Mouse (Mus musculus) activated CD4-positive, CD25-positive, alpha-beta regulatory T cell, adult 4 months (primary cell): ENCODE data around the gene Ajap1. TPM values are rescaled to one million over a fixed set of nuclear protein-coding genes. Genes with fewer than 3 reads are reported as not detected.

Source experiments
- ATAC-seq: one replicate; pipeline ENCODE4 v1.8.0; 2017
- polyA plus RNA-seq, 2 experiments: library from polyadenylated mRNA; unstranded; fragments of 100-300 nt; shearing (Covaris generic); gene quantifications; one replicate each; pipeline ENCODE4 v1.2.1; 2017

The Ajap1 gene
- polyA plus RNA-seq, result not detected

- ATAC-seq, result no peak
Observed at GRCm38 (mm10) chr4:153482459-153483338, at the start of gene Ajap1. Gene Ajap1 (minus strand): TSS chr4:153482811.

- no peak for ATAC-seq
Observed at GRCm38 (mm10) chr4:153530536-153530935, 47.9 kb upstream of the Ajap1 start.

- no peak for ATAC-seq
Observed at GRCm38 (mm10) chr4:153521601-153522000, 39.0 kb upstream of the Ajap1 start.

- no peak for ATAC-seq
Observed at GRCm38 (mm10) chr4:153519888-153520287, 37.3 kb upstream of the Ajap1 start.

GRCm38 (mm10) chr4:153519289-153519688 lies 36.7 kb upstream of the Ajap1 start:
- no peak for ATAC-seq

- no peak for ATAC-seq
Observed at GRCm38 (mm10) chr4:153515786-153516185, 33.2 kb upstream of the Ajap1 start.

GRCm38 (mm10) chr4:153514071-153514470 lies 31.5 kb upstream of the Ajap1 start:
- no peak for ATAC-seq

GRCm38 (mm10) chr4:153511530-153511929 lies 28.9 kb upstream of the Ajap1 start:
- ATAC-seq, result no peak

GRCm38 (mm10) chr4:153501936-153502335 lies 19.3 kb upstream of the Ajap1 start:
- ATAC-seq, result no peak

GRCm38 (mm10) chr4:153492444-153492843 lies 9.8 kb upstream of the Ajap1 start:
- ATAC-seq, result no peak

GRCm38 (mm10) chr4:153489116-153489515 lies 6.5 kb upstream of the Ajap1 start:
- no peak for ATAC-seq

- no peak for ATAC-seq
Observed at GRCm38 (mm10) chr4:153485913-153486312, 3.3 kb upstream of the Ajap1 start.

- no peak for ATAC-seq
Observed at GRCm38 (mm10) chr4:153484392-153484791, 1.8 kb upstream of the Ajap1 start.

- ATAC-seq, result no peak
Observed at GRCm38 (mm10) chr4:153481361-153482234, 1.0 kb downstream of the Ajap1 start.

- no peak for ATAC-seq
Observed at GRCm38 (mm10) chr4:153480551-153481262, 1.9 kb downstream of the Ajap1 start.

- no peak for ATAC-seq
Observed at GRCm38 (mm10) chr4:153479144-153479543, 3.5 kb downstream of the Ajap1 start.

- no peak for ATAC-seq
Observed at GRCm38 (mm10) chr4:153473480-153474252, 8.9 kb downstream of the Ajap1 start.

GRCm38 (mm10) chr4:153469712-153470111 lies 12.9 kb downstream of the Ajap1 start:
- no peak for ATAC-seq

GRCm38 (mm10) chr4:153459934-153460333 lies 22.7 kb downstream of the Ajap1 start:
- ATAC-seq, result no peak

GRCm38 (mm10) chr4:153459503-153459902 lies 23.1 kb downstream of the Ajap1 start:
- ATAC-seq, result no peak

GRCm38 (mm10) chr4:153458821-153459220 lies 23.8 kb downstream of the Ajap1 start:
- ATAC-seq, result no peak

- ATAC-seq, result no peak
Observed at GRCm38 (mm10) chr4:153453496-153453895, 29.1 kb downstream of the Ajap1 start.
